Mouse (Mus musculus): ENCODE data around the gene Vmn1r28. TPM values are rescaled to one million over a fixed set of nuclear protein-coding genes. Genes with fewer than 3 reads are reported as not detected.
"Not testable (repeated sequence)": the region's sequence is repeated elsewhere in the genome, so short reads cannot be mapped to it uniquely, and the experiment has no call there.

The Vmn1r28 gene
- polyA plus RNA-seq (2011; ENCODE audit: insufficient read length, low read depth, missing spikeins), result not detected in 2 replicates

- no peak within 1 kb of the TSS for H3K27ac ChIP-seq (ENCODE audit: insufficient read depth, low read length)
- H3K4me3 ChIP-seq (ENCODE audit: insufficient read depth, low read length), result no peak within 1 kb of the TSS
- TF ChIP-seq POLR2A (IDR thresholded peaks at IDR 0.05; ENCODE audit: low read depth, low read length) (no peak), CTCF (IDR thresholded peaks at IDR 0.05; ENCODE audit: borderline replicate concordance, insufficient read depth, low read length) (no peak)
- no peaks in the 10 kb centered on the region for H3K4me1 ChIP-seq (ENCODE audit: control insufficient read depth, insufficient read depth, low read length)
Observed at GRCm38 (mm10) chr6:58261737-58262136, at the start of gene Vmn1r28. Gene Vmn1r28, plus strand, starts transcription at chr6:58262037.

DNA sequence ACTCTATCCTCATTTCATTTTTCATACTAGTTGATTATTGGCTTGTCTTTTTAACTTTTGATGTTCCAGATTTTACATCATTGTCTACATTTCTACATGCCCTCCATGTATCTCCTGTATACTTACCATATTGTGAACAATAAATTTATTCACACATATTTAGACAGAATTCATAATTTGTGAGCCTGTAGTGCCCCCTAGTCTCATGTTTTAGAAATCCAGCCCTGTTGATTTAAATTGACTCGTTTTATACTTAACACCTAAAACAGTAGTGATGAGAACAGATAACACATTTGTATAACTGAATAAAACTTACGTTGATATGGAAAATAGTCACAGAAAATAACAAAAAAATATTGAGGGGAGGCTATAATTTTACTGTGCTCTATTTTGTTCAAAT, 45.7 kb upstream of the Vmn1r28 start:
- Histone ChIP-seq H3K4me3 (ENCODE audit: insufficient read depth, low read length) (no peak overlapping the region), H3K27ac (ENCODE audit: insufficient read depth, low read length) (no peak overlapping the region)
- TF ChIP-seq CTCF (IDR thresholded peaks at IDR 0.05; ENCODE audit: borderline replicate concordance, insufficient read depth, low read length) (no peak), POLR2A (IDR thresholded peaks at IDR 0.05; ENCODE audit: low read depth, low read length) (no peak)

GRCm38 (mm10) chr6:58218721-58219120, 43.1 kb upstream of the Vmn1r28 start, which contains the start of gene Vmn1r27:
Gene Vmn1r27, minus strand, starts transcription at chr6:58218821.
- Histone ChIP-seq H3K4me1 (ENCODE audit: control insufficient read depth, insufficient read depth, low read length) (no peaks in the 10 kb centered on the region), H3K4me3 (ENCODE audit: insufficient read depth, low read length) (no peak within 1 kb of the TSS), H3K27ac (ENCODE audit: insufficient read depth, low read length) (no peak within 1 kb of the TSS)
- TF ChIP-seq POLR2A (IDR thresholded peaks at IDR 0.05; ENCODE audit: low read depth, low read length) (no peak), CTCF (IDR thresholded peaks at IDR 0.05; ENCODE audit: borderline replicate concordance, insufficient read depth, low read length) (no peak)

More for the DNA sequence above, 45.7 kb upstream of the Vmn1r28 start:
- H3K4me1 ChIP-seq (ENCODE audit: control insufficient read depth, insufficient read depth, low read length), result no peaks in the 10 kb centered on the region

- not testable (repeated sequence) for H3K4me1 ChIP-seq (ENCODE audit: control insufficient read depth, insufficient read depth, low read length); H3K4me3 ChIP-seq (ENCODE audit: insufficient read depth, low read length); H3K27ac ChIP-seq (ENCODE audit: insufficient read depth, low read length)
Observed at GRCm38 (mm10) chr6:58279661-58280060, 17.8 kb downstream of the Vmn1r28 start.

DNA sequence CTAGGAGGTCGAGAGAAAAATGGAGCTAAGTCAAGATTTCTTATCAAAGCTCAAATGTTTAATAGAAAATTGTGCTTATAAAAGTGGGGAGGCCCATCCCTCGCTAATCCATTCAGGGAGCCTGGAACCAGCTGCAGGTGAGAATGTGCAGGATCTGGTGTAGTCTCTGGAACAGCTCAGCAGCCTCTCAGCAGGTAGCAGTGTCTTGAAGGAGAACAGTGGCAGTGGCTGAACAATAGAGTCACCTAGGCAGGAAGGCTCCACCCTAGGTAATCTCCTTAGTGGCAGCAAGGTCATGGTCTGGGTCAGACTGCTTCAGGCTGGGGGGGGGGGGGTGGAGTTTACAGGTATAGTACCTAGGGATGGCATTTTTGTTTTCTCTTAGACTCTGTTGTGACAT, 30.4 kb downstream of the Vmn1r28 start:
- Histone ChIP-seq H3K27ac (ENCODE audit: insufficient read depth, low read length) (no peak overlapping the region), H3K4me1 (ENCODE audit: control insufficient read depth, insufficient read depth, low read length) (no peaks in the 10 kb centered on the region), H3K4me3 (ENCODE audit: insufficient read depth, low read length) (no peak overlapping the region)
- no peak for TF ChIP-seq POLR2A (IDR thresholded peaks at IDR 0.05; ENCODE audit: low read depth, low read length)
- no peak for TF ChIP-seq CTCF (IDR thresholded peaks at IDR 0.05; ENCODE audit: borderline replicate concordance, insufficient read depth, low read length)

DNA sequence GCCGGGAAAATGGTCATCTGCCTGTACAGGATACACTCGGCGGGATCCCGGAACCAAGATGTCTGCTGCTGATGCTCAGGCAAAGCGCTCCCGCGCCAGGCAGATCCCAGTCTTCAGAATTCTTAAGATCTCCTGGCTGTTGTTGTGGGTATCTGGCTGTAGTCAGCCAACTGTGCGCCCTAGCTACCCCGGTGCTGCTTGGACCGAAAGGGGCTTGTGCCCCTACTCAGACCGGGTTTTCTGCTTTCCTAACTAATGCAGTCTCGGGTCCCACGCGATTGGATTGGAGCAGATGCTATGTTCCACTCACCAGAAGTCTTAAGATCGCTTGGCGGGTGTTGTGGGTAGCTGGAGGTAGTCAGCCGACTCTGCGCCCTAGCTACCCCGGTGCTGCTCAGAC, 36.7 kb downstream of the Vmn1r28 start:
- not testable (repeated sequence) for H3K27ac ChIP-seq (ENCODE audit: insufficient read depth, low read length); H3K4me1 ChIP-seq (ENCODE audit: control insufficient read depth, insufficient read depth, low read length); H3K4me3 ChIP-seq (ENCODE audit: insufficient read depth, low read length)

DNA sequence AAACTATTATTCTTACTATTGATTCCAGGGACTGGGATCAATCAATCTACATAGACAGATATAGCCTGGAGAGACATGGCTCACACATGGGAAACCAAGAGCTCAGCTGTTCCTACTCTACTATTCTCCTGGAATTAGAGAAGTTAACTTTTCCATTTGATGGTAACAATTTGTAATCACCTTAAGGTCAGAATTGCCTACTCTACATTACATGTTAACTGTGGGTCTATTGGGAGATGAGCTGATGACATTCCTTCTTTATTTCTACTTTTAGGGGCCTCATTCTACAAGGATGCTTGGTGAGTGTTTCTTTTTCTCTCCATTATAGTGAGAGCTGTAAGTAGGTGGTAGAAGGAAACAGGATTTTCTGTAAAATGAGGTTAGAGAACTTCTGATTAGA, 39.4 kb downstream of the Vmn1r28 start, which contains the start of gene Vmn1r29:
Gene Vmn1r29 (plus strand): TSS at position 301 of the 400 bp plus-strand sequence.
- no peak for TF ChIP-seq POLR2A (IDR thresholded peaks at IDR 0.05; ENCODE audit: low read depth, low read length)
- no peak for TF ChIP-seq CTCF (IDR thresholded peaks at IDR 0.05; ENCODE audit: borderline replicate concordance, insufficient read depth, low read length)
- Histone ChIP-seq H3K4me1 (ENCODE audit: control insufficient read depth, insufficient read depth, low read length) (no peaks in the 10 kb centered on the region), H3K4me3 (ENCODE audit: insufficient read depth, low read length) (no peak within 1 kb of the TSS), H3K27ac (ENCODE audit: insufficient read depth, low read length) (no peak within 1 kb of the TSS)

Other genes with a start within 250 kb of the Vmn1r28 start
- gene Vmn1r26, start 246.9 kb upstream of the Vmn1r28 start, polyA plus RNA-seq (2011; ENCODE audit: insufficient read length, low read depth, missing spikeins), result not detected in 2 replicates
- not detected in 2 replicates for gene Vmn1r27, start 43.2 kb upstream of the Vmn1r28 start, polyA plus RNA-seq (2011; ENCODE audit: insufficient read length, low read depth, missing spikeins)
- not detected in 2 replicates for gene Vmn1r29, start 39.5 kb downstream of the Vmn1r28 start, polyA plus RNA-seq (2011; ENCODE audit: insufficient read length, low read depth, missing spikeins)
- gene Vmn1r30, start 181.3 kb downstream of the Vmn1r28 start, polyA plus RNA-seq (2011; ENCODE audit: insufficient read length, low read depth, missing spikeins), result not detected in 2 replicates
- gene Vmn1r31, start 213.3 kb downstream of the Vmn1r28 start, polyA plus RNA-seq (2011; ENCODE audit: insufficient read length, low read depth, missing spikeins), result not detected in 2 replicates